Mouse (Mus musculus) erythroblast, embryonic 14.5 days (primary cell): Measurements from ENCODE around the gene Slc13a2. TPM values are rescaled to one million over a fixed set of nuclear protein-coding genes. Genes with fewer than 3 reads are reported as not detected.

Experiments used
- H3K27me3 ChIP-seq: 2 replicates; pipeline ENCODE4 v1.6.1; 2012; ENCODE audit warnings: inconsistent platforms; ENCODE audit not compliant: control insufficient read depth
- H3K36me3 ChIP-seq: 2 replicates; pipeline ENCODE4 v1.6.1; 2012; ENCODE audit warnings: mild to moderate bottlenecking, inconsistent platforms; ENCODE audit not compliant: control insufficient read depth
- H3K4me1 ChIP-seq: 2 replicates; pipeline ENCODE4 v1.6.1; 2012; ENCODE audit warnings: inconsistent platforms; ENCODE audit not compliant: control insufficient read depth
- H3K4me3 ChIP-seq: replicated peaks from 2 replicates; pipeline ENCODE3; 2012; ENCODE audit warnings: moderate library complexity, mild to moderate bottlenecking, inconsistent platforms
- H3K9me3 ChIP-seq: 2 replicates; pipeline ENCODE4 v1.6.1; 2012; ENCODE audit warnings: low read length, inconsistent platforms, mixed read lengths; ENCODE audit not compliant: control insufficient read depth
- GATA1 ChIP-seq: IDR thresholded peaks from 2 replicates; pipeline ENCODE4 v1.6.1; 2012; ENCODE audit warnings: low read length, inconsistent platforms, mixed read lengths
- TAL1 ChIP-seq: IDR thresholded peaks from 3 replicates; pipeline ENCODE4 v1.6.1; 2012; ENCODE audit warnings: low read length, inconsistent platforms, mixed read lengths
- polyA plus RNA-seq: library from polyadenylated mRNA; stranded (reverse); fragments of >175 nt; gene quantifications from 2 replicates; pipeline ENCODE4 v1.2.3, GENCODE M21; 2012

The Slc13a2 gene
- polyA plus RNA-seq, 1 experiment: not detected

DNA sequence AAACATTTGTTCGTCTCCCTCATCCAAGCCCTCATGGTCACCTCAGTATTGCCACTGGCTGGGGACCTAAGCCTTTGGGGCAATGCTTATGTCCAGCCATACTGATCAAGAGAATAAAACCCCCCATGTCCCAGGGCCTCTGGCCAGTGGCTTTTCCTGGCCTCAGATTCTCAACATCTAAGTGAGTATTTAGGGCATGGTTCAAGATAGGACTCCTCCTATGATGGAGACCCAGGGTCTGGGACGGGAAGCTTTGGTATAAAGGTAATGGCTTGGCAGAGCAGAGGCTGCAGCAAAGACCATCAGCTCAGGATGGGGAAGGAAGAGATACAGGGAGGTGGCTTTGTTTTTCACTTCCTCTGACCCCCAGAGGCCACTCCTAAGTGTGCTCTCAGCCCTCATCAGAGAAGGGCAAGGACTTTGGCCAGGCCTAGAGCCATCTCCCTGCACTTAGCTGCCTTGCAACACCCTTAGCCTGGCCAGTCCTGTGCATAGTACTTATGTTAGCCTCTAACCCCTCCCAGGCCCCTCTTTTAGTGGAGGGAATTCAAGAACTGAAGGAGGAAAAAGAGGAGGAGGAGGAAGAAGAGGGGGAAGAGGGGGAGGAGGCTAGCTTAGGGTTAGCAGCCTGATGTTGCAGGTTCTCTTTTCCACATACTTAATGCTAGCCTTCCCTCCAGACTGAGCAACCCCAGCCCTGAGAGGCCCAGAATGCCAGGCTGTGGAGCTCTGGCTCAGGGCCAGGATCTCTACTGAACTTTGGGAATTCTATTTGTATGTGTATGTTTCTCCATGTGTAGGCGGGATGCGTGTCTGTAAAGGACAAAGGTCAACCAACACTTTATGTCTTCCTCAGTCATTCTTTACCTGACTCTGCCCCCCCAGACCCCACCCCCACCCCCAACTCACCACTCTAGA, 72.3 kb downstream of the Slc13a2 start:
- no peak for TF ChIP-seq GATA1
- no peak for TF ChIP-seq TAL1
- peaks cover 30% of the 10 kb centered on the region for H3K4me1 ChIP-seq
- no peaks in the 10 kb centered on the region for H3K9me3 ChIP-seq
- no peaks in the 10 kb centered on the region for H3K27me3 ChIP-seq
- no peak overlapping the region for H3K4me3 ChIP-seq
- peaks cover 24% of the 10 kb centered on the region for H3K36me3 ChIP-seq

DNA sequence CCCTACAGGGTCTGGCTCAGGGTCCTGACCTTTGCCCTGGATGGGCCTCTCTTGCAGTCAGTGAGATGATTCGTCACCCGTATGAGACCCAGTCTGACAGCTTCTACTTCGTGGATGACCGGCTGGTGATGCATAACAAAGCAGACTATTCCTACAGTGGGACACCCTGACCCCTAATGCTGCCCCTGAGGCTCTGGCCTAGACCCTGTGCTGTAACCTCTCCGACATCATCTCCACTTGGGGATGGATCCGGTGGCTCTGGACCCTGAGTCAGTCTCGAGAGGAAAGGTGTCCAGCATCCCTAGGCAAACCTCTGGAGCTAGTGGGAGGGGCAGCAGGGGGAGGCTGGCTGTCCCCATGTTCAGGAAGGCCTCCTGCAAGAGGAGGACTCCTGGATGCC, 73.5 kb downstream of the Slc13a2 start:
- peaks cover 42% of the 10 kb centered on the region for H3K4me1 ChIP-seq

DNA sequence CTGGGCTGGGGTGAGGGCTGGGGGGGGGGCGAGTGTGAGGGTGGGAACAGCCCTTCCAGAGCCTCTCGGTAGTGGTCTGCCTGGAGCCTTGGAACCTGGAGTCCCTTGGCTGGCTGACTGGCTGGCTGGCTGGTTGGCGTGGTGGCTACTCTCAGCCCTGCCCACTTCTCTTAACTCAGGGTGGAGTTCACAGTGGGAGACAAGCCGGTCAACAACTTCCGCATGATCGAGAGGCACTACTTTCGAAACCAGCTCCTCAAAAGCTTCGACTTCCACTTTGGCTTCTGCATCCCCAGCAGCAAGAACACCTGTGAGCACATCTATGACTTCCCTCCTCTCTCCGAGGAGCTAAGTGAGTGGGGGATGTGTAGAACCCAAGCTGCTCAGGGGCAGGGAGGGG, 74.1 kb downstream of the Slc13a2 start:
- Histone ChIP-seq H3K4me3 (no peak overlapping the region), H3K4me1 (peaks cover 48% of the 10 kb centered on the region), H3K27me3 (no peaks in the 10 kb centered on the region), H3K9me3 (no peaks in the 10 kb centered on the region), H3K36me3 (peaks cover 24% of the 10 kb centered on the region)
- TF ChIP-seq GATA1 (no peak), TAL1 (no peak)

More for the DNA sequence above, 73.5 kb downstream of the Slc13a2 start:
- no peaks in the 10 kb centered on the region for H3K27me3 ChIP-seq
- H3K9me3 ChIP-seq: no peaks in the 10 kb centered on the region
- TF ChIP-seq TAL1 (no peak), GATA1 (no peak)
- peaks cover 24% of the 10 kb centered on the region for H3K36me3 ChIP-seq
- no peak overlapping the region for H3K4me3 ChIP-seq

Other genes starting within 250 kb of the Slc13a2 start
- 1.7 and 2.0 TPM in 2 replicates for gene Nek8, start 245.5 kb downstream of the Slc13a2 start, polyA plus RNA-seq
- gene Tlcd1, start 245.5 kb downstream of the Slc13a2 start, polyA plus RNA-seq: 91.9 and 97.7 TPM in 2 replicates
- gene Rpl23a, start 238.6 kb downstream of the Slc13a2 start, polyA plus RNA-seq: 168 and 429 TPM in 2 replicates
- 0.13 and 0.26 TPM in 2 replicates for gene Rab34, start 233.8 kb downstream of the Slc13a2 start, polyA plus RNA-seq
- not detected in 2 replicates for gene Proca1, start 228.8 kb downstream of the Slc13a2 start, polyA plus RNA-seq
- 0.32 and 0.49 TPM in 2 replicates for gene Sdf2, start 176.5 kb downstream of the Slc13a2 start, polyA plus RNA-seq
- 9.4 and 11.6 TPM in 2 replicates for gene Supt6, start 176.2 kb downstream of the Slc13a2 start, polyA plus RNA-seq
- gene 2610507B11Rik, start 160.5 kb downstream of the Slc13a2 start, polyA plus RNA-seq: 0.97 and 2.3 TPM in 2 replicates
- 0.07 TPM in 1 of 2 replicates, not detected in the other for gene BC030499, start 131.4 kb downstream of the Slc13a2 start, polyA plus RNA-seq
- gene Spag5, start 120.7 kb downstream of the Slc13a2 start, polyA plus RNA-seq: 19.3 and 21.5 TPM in 2 replicates
- 0.12 and 0.22 TPM in 2 replicates for gene Aldoc, start 99.2 kb downstream of the Slc13a2 start, polyA plus RNA-seq
- 3.2 and 3.8 TPM in 2 replicates for gene Pigs, start 93.8 kb downstream of the Slc13a2 start, polyA plus RNA-seq
- 1.7 and 1.9 TPM in 2 replicates for gene Unc119, start 78.7 kb downstream of the Slc13a2 start, polyA plus RNA-seq
- not detected in 2 replicates for gene Foxn1, start 35.7 kb downstream of the Slc13a2 start, polyA plus RNA-seq
- 0.08 TPM in 1 of 2 replicates, not detected in the other for gene Slc46a1, start 43.5 kb upstream of the Slc13a2 start, polyA plus RNA-seq
- gene Sarm1, start 75.5 kb upstream of the Slc13a2 start, polyA plus RNA-seq: not detected in 2 replicates
- gene Vtn, start 76.9 kb upstream of the Slc13a2 start, polyA plus RNA-seq: 0.28 and 0.44 TPM in 2 replicates
- not detected in 2 replicates for gene Sebox, start 81.2 kb upstream of the Slc13a2 start, polyA plus RNA-seq
- 0.55 TPM in 2 replicates for gene Tmem199, start 90.0 kb upstream of the Slc13a2 start, polyA plus RNA-seq
- 1.2 and 1.4 TPM in 2 replicates for gene Poldip2, start 90.0 kb upstream of the Slc13a2 start, polyA plus RNA-seq
- gene Tnfaip1, start 114.1 kb upstream of the Slc13a2 start, polyA plus RNA-seq: 0.07 and 0.21 TPM in 2 replicates
- gene Ift20, start 114.1 kb upstream of the Slc13a2 start, polyA plus RNA-seq: 8.0 and 9.4 TPM in 2 replicates
- 0.50 and 0.64 TPM in 2 replicates for gene Tmem97, start 128.6 kb upstream of the Slc13a2 start, polyA plus RNA-seq